Mouse (Mus musculus) lung, postnatal 10 days (tissue): ENCODE results near the gene Ube2c.

Source experiments
- DNase-seq: peaks from one replicate; pipeline ENCODE4 v3.0.0; 2021

Gene Ube2c

GRCm38 (mm10) chr2:164769258-164770037 is at the start of gene Ube2c:
Ube2c (plus strand) TSS chr2:164769898.
- peak; percentile 99 for DNase-seq

DNA sequence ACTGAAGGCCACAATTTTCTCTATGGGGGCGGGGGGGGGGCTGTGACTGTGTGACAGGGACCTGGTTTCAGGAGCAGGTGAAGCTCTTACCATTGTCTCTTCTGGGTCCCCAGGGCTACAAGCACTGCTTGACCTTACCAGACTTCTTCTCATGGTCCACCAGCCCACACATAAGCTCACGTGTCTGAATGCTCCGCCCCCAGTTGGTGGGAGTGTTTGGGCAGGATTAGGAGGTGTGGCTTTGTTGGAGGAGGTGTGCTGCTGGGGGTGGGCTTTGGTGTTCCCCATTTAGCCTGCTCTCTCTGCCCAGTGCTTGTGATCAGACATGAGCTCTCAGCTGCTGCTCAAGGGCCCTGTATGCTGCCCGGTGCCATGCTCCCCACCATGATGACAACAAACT is 46.4 kb upstream of the Ube2c start:
- no peak for DNase-seq

- peak; percentile 74 for DNase-seq
These were observed 43.6 kb upstream of the Ube2c start for GRCm38 (mm10) chr2:164725895-164726619.

DNA sequence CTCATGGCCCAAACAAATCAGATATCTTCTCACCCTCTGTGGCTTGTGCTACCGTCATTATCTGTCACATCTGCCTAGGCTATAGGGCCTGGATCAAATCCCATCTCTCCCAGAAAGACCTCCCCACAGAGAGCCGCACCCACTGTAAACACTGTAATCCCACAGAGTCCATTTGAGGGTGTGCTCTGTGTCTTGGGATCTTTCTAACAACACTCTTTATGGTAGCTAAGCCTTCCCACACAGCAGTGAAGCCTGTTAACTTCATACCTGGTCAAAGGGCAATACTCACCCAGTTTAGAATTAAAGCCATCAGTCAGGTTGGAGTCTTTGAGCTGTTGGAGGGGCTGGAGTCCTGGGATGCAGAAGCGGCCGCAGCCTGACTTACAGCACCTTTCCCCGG is 38.0 kb upstream of the Ube2c start:
- no peak for DNase-seq

DNA sequence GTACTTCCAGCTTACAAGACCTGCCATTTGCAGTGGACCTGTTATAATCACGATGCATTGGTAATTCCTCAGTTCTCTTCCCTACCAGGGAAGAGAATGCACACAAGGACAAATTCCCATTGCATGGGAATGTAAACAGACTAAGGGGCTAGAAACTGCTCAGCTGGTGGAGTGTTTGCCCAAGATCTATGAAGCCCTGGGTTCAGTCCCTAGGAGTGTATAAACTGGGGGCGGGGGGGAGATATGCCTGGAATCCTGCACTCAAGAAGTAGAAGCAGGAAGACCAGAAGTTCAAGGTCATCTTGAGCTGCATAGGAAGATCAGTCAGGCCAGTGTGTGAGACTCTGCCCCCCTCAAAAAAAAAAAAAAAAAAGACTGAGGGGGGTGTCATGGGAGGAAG is 36.4 kb upstream of the Ube2c start:
- DNase-seq: no peak

- DNase-seq: no peak
These were observed 34.9 kb upstream of the Ube2c start for GRCm38 (mm10) chr2:164734839-164735238.

GRCm38 (mm10) chr2:164735446-164735845 is 34.3 kb upstream of the Ube2c start:
- DNase-seq: no peak

- DNase-seq: peak; percentile 11
These were observed 32.2 kb upstream of the Ube2c start for GRCm38 (mm10) chr2:164737377-164738090.

DNA sequence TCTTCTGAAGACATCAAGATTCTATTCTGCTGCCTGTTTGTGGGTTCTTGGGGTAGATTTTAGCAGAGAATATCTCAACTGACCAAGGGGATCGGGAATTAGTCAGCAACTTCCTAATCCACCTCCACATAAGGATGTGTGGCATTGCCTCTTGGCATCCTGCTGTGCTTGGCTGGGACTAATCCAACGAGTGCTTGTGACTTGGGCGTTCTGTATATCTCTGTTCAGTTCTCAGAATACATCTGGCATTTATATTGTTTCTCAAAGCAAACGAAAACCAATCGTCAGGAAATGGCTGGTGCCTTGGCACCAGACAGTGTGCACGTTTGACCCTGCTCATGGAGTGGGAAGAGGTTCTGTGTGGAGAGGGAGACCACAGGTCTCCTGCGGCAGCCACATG is 29.8 kb upstream of the Ube2c start:
- DNase-seq: no peak

DNA sequence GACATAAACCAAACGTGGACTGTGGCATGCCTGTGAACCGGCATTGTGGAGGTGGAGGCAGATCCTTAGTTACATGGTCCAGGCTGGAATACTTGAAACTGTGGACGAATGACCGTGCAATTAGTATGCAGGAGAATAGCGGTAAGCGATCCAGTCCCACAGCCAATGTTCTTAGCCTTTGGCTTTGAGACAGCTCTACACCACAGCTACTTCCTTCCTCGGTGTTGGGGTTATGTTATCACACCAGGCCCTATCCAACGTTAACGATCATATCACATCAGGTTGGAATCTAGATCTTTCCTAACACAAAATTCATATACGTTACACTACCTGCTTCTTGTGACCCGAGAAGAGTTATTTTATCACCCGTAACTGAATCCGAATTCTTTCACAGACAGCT is 24.7 kb upstream of the Ube2c start:
- DNase-seq: no peak

- peak; percentile 95 for DNase-seq
These were observed 23.7 kb upstream of the Ube2c start, which contains the start of the genes Wfdc3 and Dnttip1 for GRCm38 (mm10) chr2:164745843-164746479. Wfdc3 (minus strand) TSS chr2:164745931. Dnttip1 (plus strand) TSS chr2:164745983.

- DNase-seq: no peak
These were observed 23.0 kb upstream of the Ube2c start for GRCm38 (mm10) chr2:164746693-164747092.

- no peak for DNase-seq
These were observed 21.5 kb upstream of the Ube2c start for GRCm38 (mm10) chr2:164748191-164748590.

- DNase-seq: no peak
These were observed 20.7 kb upstream of the Ube2c start for GRCm38 (mm10) chr2:164748991-164749390.

DNA sequence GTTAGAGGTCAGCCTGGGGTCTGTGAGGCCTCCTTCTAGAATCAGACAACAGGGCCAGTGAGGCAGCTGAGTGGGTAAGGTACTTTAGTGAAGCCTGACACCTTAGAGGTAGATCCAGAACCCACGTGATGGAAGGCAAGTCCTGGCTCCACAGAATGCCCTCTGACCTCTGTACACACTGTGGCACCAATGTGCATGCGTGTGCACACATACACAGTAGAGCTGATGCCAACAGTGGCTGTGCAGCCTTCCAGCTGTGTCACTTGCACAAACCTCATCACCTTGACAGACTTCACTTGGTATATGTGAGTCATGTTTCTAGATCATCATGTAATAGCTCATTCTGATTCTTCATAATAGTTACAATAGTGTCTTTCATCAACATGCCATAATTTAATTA is 17.2 kb upstream of the Ube2c start:
- DNase-seq: no peak

DNA sequence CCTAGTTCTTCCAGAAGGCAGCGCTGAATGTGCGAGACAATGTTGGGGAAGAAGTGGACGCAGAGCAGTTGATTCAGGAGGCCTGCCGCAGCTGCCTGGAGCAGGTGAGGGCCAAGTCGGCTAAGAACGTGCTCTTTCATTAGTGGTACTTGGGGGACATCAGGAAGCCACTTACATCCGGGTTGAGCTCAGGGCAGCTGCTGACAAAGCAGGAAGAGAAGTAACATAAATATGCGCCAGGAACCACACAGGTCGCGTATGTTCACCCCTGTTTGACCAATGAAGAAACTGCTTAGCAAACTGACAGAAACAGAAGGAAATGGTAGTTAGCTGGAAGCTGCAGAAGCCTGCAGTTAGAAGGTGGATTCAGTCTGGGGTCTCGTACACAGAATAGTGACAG is 15.6 kb upstream of the Ube2c start:
- no peak for DNase-seq

DNA sequence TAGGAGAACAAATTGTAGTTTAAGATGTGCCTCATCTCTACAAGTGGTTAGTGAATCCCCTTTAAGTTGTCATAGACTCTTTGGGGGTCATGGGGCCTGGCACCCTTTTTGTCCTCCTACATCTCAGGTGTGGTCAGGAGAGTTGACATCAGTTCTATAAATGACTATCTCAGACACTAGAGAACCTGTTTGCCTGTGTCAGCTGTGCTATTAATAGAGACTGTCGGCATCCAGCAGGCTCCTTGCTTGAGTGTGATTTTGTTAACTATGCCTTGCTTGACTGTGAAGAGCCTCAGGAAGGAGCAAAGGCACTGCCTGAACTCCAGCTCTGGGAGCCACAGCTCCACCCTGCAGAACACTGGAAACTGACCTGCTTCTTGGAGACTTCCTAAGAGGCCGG is 14.9 kb upstream of the Ube2c start:
- no peak for DNase-seq

DNA sequence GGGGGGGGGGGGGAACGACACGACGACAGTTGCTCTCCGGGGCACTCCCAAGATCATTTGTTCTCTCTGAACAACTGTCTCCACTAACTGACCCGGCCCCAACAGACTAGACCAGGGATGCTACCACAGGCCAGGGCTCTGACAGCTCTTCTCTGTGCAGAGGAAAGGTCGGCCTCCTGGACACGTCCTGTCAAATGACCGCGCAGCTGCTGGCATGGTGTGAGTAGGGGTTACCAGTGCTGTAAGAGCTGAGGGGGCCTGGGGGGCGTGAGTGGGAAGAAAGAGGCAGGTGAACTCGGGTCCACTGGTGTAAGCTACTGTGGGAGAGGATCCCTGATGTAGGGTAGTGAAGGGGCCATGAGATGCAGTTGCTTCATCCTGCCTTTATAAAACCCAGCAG is 11.9 kb upstream of the Ube2c start:
- no peak for DNase-seq

DNA sequence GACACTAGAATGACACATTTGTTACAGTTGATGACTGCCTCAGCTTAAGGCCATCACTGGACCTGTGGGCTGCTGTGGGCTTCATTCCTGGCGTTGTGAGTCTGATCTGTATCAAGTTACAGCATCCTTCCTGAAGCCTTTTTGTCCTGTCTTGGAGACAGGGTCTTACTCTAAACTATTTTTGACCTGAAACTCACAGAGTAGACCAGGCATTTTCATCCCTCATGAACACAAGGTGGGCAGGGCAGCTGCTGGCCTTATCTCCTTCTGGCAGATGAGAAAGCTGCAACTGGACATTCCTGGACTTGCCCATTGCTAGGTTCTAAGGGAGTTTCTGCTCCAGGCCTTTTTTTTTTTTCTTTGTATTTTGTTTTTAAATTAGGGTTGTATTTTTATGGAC is 11.0 kb upstream of the Ube2c start:
- DNase-seq: no peak

DNA sequence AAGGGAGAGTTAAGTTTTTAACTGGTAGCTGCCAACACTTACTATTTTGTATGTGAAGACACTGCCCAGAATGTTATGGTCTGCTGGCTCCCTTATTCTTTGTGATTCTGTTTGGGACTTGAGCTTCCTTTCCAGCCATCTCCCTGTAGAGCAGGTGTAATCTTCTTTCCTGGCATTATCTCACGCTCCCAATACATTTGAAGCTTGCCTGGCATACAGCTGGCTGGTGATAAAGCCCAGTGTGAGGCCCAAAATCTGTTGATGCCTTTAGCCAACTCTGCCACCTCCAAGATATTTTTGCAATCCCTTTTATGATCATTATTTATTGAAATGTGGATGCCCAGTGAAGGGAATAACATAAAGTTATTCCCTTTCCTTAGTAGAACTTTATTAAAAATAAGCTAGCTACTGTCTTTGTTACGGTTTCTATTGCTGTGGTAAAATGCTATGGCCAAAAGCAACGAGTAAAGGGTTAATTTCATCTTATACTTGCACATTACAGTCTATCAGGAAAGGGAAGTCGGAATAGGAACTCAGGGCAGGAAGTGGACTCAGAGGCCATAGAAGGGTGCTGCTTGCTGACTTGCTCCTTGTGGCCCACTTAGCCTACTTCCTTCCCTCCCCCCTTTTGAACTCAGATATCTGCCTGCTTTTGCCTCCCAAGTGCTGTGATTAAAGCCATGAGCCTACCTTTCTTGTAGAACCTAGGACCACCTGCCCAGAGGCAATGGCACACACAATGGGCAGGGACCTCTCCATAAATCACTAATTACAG is 9.5 kb upstream of the Ube2c start:
- no peak for DNase-seq

DNA sequence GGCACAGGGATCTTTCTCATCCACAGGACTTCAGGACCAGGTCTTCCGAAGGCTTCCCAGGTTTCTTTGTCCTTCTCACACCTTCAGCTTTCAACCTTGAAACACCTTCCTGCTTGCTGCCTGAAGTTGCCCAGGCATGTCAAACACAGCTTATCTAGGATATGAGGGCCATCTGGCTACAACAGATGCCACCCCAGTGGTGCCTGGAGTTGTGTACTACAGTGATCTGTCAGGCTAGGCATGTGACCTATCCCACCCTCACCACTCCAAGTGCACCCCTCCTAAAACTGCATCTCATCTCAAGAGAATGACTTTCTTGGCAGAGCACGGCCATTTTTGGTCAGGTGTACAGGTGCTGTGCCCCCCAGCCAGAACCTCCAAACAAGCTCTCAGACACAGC is 8.2 kb upstream of the Ube2c start:
- DNase-seq: no peak

DNA sequence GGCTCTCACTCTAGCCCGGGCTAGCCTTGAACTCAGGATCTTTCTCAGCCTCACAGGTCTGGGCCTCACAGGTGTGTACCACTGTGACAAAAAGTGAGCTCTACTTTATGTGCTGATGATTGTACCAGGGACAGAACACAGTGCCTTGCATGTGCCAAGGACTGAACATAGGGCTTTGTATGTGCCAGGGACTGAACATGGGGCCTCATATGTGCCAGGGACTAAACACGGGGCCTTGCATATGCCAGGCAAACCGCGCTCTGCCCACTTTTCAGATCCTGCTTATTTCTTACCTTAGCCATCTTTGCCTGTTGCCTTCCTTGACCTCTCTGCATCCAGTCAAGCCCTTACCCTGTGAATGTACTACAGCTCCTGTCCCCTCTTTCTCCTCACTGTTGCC is 7.7 kb upstream of the Ube2c start:
- DNase-seq: no peak
